Mouse (Mus musculus) cerebellum, adult 2 months (tissue): ENCODE measurements around the gene Usf1. TPM values are rescaled to one million over a fixed set of nuclear protein-coding genes. Genes with fewer than 3 reads are reported as not detected.

Experiments used
- DNase-seq, 2 experiments: peaks; one replicate each; pipeline ENCODE4 v3.0.0; 2021
- H3K27ac ChIP-seq: fragments of 200-500 bp; 2 replicates; pipeline ENCODE4 v1.5.1; 2012; ENCODE audit warnings: low read length, control low read depth, inconsistent platforms; ENCODE audit not compliant: insufficient read depth
- H3K27me3 ChIP-seq: fragments of 200-500 bp; 2 replicates; pipeline ENCODE4 v1.6.1; 2012; ENCODE audit warnings: inconsistent platforms, mild to moderate bottlenecking, low read length, moderate library complexity; ENCODE audit not compliant: control insufficient read depth, insufficient read depth
- H3K4me1 ChIP-seq: fragments of 200-500 bp; 2 replicates; pipeline ENCODE4 v1.6.1; 2011; ENCODE audit warnings: low read length; ENCODE audit not compliant: control insufficient read depth, insufficient read depth
- H3K4me3 ChIP-seq: fragments of 200-500 bp; replicated peaks from 2 replicates; pipeline ENCODE3; 2011; ENCODE audit warnings: mild to moderate bottlenecking, low read depth, low read length, control low read depth; ENCODE audit not compliant: insufficient read depth
- CTCF ChIP-seq: fragments of 200-500 bp; IDR thresholded peaks from 2 replicates; pipeline ENCODE4 v1.5.1; 2011; ENCODE audit warnings: low read depth, mild to moderate bottlenecking, control low read depth, low read length, moderate library complexity, borderline replicate concordance; ENCODE audit not compliant: insufficient read depth
- POLR2A ChIP-seq: fragments of 200-500 bp; IDR thresholded peaks from 2 replicates; pipeline ENCODE4 v1.6.1; 2011; ENCODE audit warnings: low read length, control low read depth, borderline replicate concordance; ENCODE audit not compliant: insufficient read depth
- WGBS: fragments of 180-500 bp; shearing (Covaris S2); methylation state at CpG from one replicate; pipeline ENCODE4 v1.1.7; 2018; 5-methylcytosine and 5-hydroxymethylcytosine counted together
- polyA plus RNA-seq: library from polyadenylated mRNA; depleted of rRNA; stranded (reverse); fragments of >200 nt; gene quantifications from 2 replicates; pipeline ENCODE4 v1.2.3, GENCODE M21; 2012

The Usf1 gene
- polyA plus RNA-seq, 1 experiment: 107 TPM

- no peaks in the 10 kb centered on the region for H3K4me1 ChIP-seq
- 58% methylated on average over 5 of the region's 5 CpGs for WGBS
- no peak for DNase-seq
- H3K27ac ChIP-seq: no peak overlapping the region
- H3K4me3 ChIP-seq: no peak overlapping the region
- H3K27me3 ChIP-seq: no peaks in the 10 kb centered on the region
- TF ChIP-seq POLR2A: no peak
Measured at GRCm38 (mm10) chr1:171419905-171420304, 8.8 kb downstream of the Usf1 start.

DNA sequence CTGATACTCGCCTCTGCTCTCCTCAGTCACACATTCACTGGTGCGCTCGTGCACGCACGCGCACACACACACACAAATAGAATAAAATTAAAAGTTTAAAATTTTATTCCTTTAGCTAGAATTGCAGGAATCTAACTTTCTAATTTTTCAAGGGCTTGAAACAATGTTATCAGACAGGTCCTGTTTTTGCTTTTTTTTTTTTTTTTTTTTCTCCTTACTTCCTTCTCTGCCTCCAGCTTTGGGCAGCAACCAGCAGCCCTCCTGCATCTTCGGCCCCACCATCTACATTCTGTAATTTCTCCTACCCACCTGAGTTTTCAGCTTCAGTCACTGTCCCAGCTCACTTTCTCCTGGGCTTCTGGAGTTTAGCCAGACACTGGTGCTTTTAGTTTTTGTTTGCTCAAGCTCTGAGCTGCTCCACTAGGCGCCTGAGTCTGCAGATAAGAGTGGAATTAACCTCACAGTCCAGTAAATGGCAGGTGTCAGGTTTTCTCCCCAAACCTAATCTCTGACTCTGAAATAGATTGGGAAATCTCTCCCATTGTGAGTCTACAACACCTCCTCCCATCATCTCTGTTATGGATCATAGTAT lies 11.5 kb downstream of the Usf1 start:
- 83% methylated on average over 8 of the region's 8 CpGs for WGBS
- Histone ChIP-seq H3K4me3 (no peak overlapping the region), H3K4me1 (no peaks in the 10 kb centered on the region), H3K27me3 (no peaks in the 10 kb centered on the region), H3K27ac (no peak overlapping the region)
- DNase-seq: no peak
- TF ChIP-seq POLR2A: no peak
- TF ChIP-seq CTCF: no peak

- Histone ChIP-seq H3K27ac (no peak overlapping the region), H3K27me3 (no peaks in the 10 kb centered on the region), H3K4me1 (no peaks in the 10 kb centered on the region), H3K4me3 (no peak overlapping the region)
- WGBS: 80% methylated on average over 5 of the region's 5 CpGs
- no peak for DNase-seq
- TF ChIP-seq CTCF (no peak), POLR2A (no peak)
Measured at GRCm38 (mm10) chr1:171424638-171425037, 13.5 kb downstream of the Usf1 start.

GRCm38 (mm10) chr1:171425126-171425525 lies 14.0 kb downstream of the Usf1 start:
- TF ChIP-seq CTCF (no peak), POLR2A (no peak)
- DNase-seq: no peak
- H3K4me1 ChIP-seq: no peaks in the 10 kb centered on the region
- H3K27ac ChIP-seq: no peak overlapping the region
- WGBS: 77% methylated on average over 4 of the region's 4 CpGs
- no peaks in the 10 kb centered on the region for H3K27me3 ChIP-seq
- H3K4me3 ChIP-seq: no peak overlapping the region

GRCm38 (mm10) chr1:171432158-171432557 lies 21.0 kb downstream of the Usf1 start:
- 84% methylated on average over 5 of the region's 5 CpGs for WGBS

DNA sequence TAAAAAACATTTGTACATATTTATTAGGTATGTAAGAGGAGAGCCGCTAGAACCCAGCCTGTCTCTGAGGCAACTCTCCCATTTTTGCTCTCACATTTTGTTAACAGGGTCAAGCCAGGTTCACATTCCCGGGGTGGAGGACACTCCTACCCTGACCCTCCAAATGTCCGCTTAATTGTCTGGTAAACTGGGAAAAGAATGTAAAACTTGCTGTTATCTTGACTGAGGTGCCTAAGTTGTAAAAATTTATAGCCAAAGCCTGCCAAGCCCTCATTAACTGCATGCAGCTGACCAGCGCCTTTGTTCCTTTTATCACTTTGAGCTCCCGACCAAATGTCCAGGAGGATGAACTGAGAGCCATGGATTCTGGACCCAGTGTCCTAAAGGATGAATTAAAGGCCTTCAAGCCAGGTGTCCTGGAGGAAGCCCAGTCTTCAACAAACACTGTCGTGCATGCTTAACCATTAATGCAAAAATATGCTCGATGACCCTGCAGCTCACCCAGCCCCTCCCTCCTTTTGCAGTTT lies 24.2 kb downstream of the Usf1 start:
- H3K4me1 ChIP-seq: no peaks in the 10 kb centered on the region
- no peak overlapping the region for H3K4me3 ChIP-seq
- TF ChIP-seq POLR2A (no peak), CTCF (no peak)
- no peak for DNase-seq
- no peaks in the 10 kb centered on the region for H3K27me3 ChIP-seq
- WGBS: 73% methylated on average over 7 of the region's 7 CpGs
- H3K27ac ChIP-seq: no peak overlapping the region

More at GRCm38 (mm10) chr1:171432158-171432557, 21.0 kb downstream of the Usf1 start:
- DNase-seq: no peak
- H3K27ac ChIP-seq: no peak overlapping the region
- no peaks in the 10 kb centered on the region for H3K4me1 ChIP-seq
- no peaks in the 10 kb centered on the region for H3K27me3 ChIP-seq
- no peak overlapping the region for H3K4me3 ChIP-seq
- no peak for TF ChIP-seq POLR2A
- no peak for TF ChIP-seq CTCF

DNA sequence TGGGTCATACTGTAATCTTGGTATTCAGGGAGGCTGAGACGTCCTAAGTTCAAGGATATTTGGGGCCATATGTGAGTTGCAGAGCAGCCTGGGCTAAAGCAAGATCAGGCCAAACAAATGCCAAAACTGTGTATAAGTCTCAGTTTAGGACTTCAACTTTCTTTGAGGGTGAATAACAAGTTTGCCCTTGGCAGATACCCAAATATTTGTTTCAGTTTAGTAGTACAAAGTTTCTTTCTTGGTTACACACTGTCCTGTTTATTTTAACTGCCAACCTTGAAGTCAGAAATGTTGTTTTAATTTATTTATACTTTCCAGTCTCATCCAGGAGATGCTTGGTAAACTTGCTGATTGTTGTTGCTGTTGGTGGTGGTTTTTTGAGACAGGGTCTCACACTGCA lies 24.9 kb downstream of the Usf1 start:
- H3K27me3 ChIP-seq: no peaks in the 10 kb centered on the region
- no peak for TF ChIP-seq CTCF
- no peak for TF ChIP-seq POLR2A

GRCm38 (mm10) chr1:171437264-171438013 lies 26.3 kb downstream of the Usf1 start, which contains the start of gene F11r:
Gene F11r, plus strand, starts transcription at chr1:171437535.
- Histone ChIP-seq H3K4me1 (no peaks in the 10 kb centered on the region), H3K4me3 (peak within 1 kb of the TSS; percentile 79), H3K27ac (no peak within 1 kb of the TSS), H3K27me3 (no peaks in the 10 kb centered on the region)
- TF ChIP-seq CTCF (no peak), POLR2A (peak; percentile 50; the same call in 1 of the 2 replicates)
- 2% methylated on average over 46 of the region's 46 CpGs for WGBS
- DNase-seq: peak; percentile 86 to 89

More for the DNA sequence above, 24.9 kb downstream of the Usf1 start:
- 82% methylated on average over 1 of the region's 1 CpGs for WGBS
- Histone ChIP-seq H3K4me3 (no peak overlapping the region), H3K4me1 (no peaks in the 10 kb centered on the region), H3K27ac (no peak overlapping the region)
- no peak for DNase-seq
